25 mouse cellular contexts compared by ENCODE assay signal in the genomic region with DNA sequence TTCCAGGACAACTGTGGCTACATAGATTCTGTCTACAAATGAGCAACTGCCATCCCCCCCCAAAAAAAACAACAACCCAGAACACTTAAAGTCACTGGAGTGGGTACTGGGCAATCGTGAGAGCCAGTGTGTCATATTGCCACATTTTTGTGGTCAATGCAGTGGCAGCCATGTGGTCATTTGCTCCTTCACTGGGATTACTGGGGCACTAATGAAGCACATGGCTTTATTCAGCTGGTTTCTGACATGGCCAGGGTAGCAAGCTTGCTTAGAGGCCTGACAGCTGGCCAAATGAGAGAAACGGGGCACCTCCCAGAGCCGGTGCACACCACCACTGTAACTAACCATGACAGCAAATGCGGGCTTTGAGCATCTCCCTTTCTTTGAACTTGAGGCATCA. TPM values are rescaled to one million over a fixed set of nuclear protein-coding genes. Genes with fewer than 3 reads are reported as not detected.
DNase-seq lines count a peak whose midpoint lies in the region; ATAC-seq and TF ChIP-seq lines count a peak whose summit lies in the region.
"Had no signal": no experiment of that assay in that cellular context is flagged by ENCODE, and none has a peak within 500 bp of the region (broad histone marks: within the 10 kb centered on the region; RNA-seq: fewer than 3 reads in every experiment).

No protein-coding gene starts in this region.

- peaks cover 45% of the 10 kb centered on the region for H3K79me2 ChIP-seq in C2C12 (ENCODE audit: control insufficient read depth, insufficient read depth)

- H3K4me3 ChIP-seq in lung, adult 2 months (replicated peaks; ENCODE audit: extremely low read depth, low read depth, low read length) = no peak overlapping the region
- H3K4me3 ChIP-seq in C2C12 (ENCODE audit: insufficient read depth, poor library complexity, severe bottlenecking) = no peak overlapping the region
- no peak overlapping the region for H3K4me3 ChIP-seq in left cerebral cortex, adult 2 months
- H3K4me3 ChIP-seq: embryonic facial prominence, embryonic 10.5 days; forebrain, embryonic 15.5 days; heart, adult 2 months; hindbrain, embryonic 12.5 days; limb, embryonic 15.5 days had no signal

- H3K36me3 ChIP-seq in C2C12 (ENCODE audit: control insufficient read depth, insufficient read depth) = peaks cover 23% of the 10 kb centered on the region

- no peak for TF ChIP-seq CTCF in lung, adult 2 months (IDR thresholded peaks at IDR 0.05; ENCODE audit: insufficient read depth, low read length)
- no peak for TF ChIP-seq CTCF in C2C12 (IDR thresholded peaks at IDR 0.05; ENCODE audit: control insufficient read depth, insufficient read depth, insufficient read length)
- TF ChIP-seq CTCF in left cerebral cortex, adult 2 months (IDR thresholded peaks at IDR 0.05) = no peak

- DNase-seq in lung, postnatal 36 days = peak; percentile 41
- DNase-seq in lung, adult 2 months = no peak
- peak; percentile 48 for DNase-seq in 3134 (ENCODE audit: extremely low read depth, insufficient read length, low spot score)
- no peak for DNase-seq in left cerebral cortex, adult 2 months (ENCODE audit: extremely low spot score in 1 of 2, low spot score in 2 of 2)
- DNase-seq in spleen, postnatal 36 days (ENCODE audit: low spot score in 2 of 2) = no peak
- DNase-seq: adrenal gland, postnatal 36 days; cerebellum, adult 11-12 months; cerebellum, postnatal 10 days; gastrocnemius, postnatal 10 days; heart, adult 2 months; kidney, adult 18-20 months; layer of hippocampus, adult 9-11 months; left cerebral cortex, postnatal 4 days; right cerebral cortex, adult 18-20 months; thymus, adult 2 months had no signal

- WGBS in lung, adult 2 months = 83% methylated on average over 4 of the region's 4 CpGs

- no peaks in the 10 kb centered on the region for H3K27me3 ChIP-seq in C2C12 (ENCODE audit: control insufficient read depth, insufficient read depth, insufficient read length)
- H3K27me3 ChIP-seq: forebrain, embryonic 15.5 days; hindbrain, embryonic 12.5 days; limb, embryonic 15.5 days had no signal

- ATAC-seq in megakaryocyte progenitor cell, adult 5-6 weeks (replicated peaks; ENCODE audit: poor library complexity) = peak; percentile 49; the same call in 1 of the 2 replicates
- ATAC-seq: forebrain, embryonic 15.5 days; inflammation-experienced regulatory T-cells, adult 6 months had no signal

- H3K79me3 ChIP-seq in C2C12 (ENCODE audit: low read depth) = peaks cover 10% of the 10 kb centered on the region

- intact Hi-C loops in left cerebral cortex, adult 2 months (cut with DNase I) = no loop called here

- no peak overlapping the region for H3ac ChIP-seq in C2C12 (ENCODE audit: control insufficient read depth, insufficient read length, low read depth)

- no peaks in the 10 kb centered on the region for H3K4me1 ChIP-seq in lung, adult 2 months (ENCODE audit: control insufficient read depth, insufficient read depth, low read length)
- H3K4me1 ChIP-seq: forebrain, embryonic 15.5 days; limb, embryonic 15.5 days had no signal

- no peak overlapping the region for H3K27ac ChIP-seq in left cerebral cortex, adult 2 months
- H3K27ac ChIP-seq: embryonic facial prominence, embryonic 10.5 days; forebrain, embryonic 15.5 days; heart, adult 2 months; hindbrain, embryonic 12.5 days; kidney, postnatal 0 days; limb, embryonic 15.5 days; liver, embryonic 14.5 days; stomach, postnatal 0 days had no signal

- no peak for TF ChIP-seq POLR2A in lung, adult 2 months (IDR thresholded peaks at IDR 0.05; ENCODE audit: borderline replicate concordance, extremely low read depth, low read depth, low read length)

TF ChIP-seq in C2C12, 6 proteins besides CTCF, POLR2A, EP300 and RAD21:
- no peak for TF ChIP-seq USF1 (IDR thresholded peaks at IDR 0.05; ENCODE audit: low read depth)
- TF ChIP-seq MAX (IDR thresholded peaks at IDR 0.05) = peak; percentile 82
- TF ChIP-seq MYOD1 (IDR thresholded peaks at IDR 0.05; ENCODE audit: control insufficient read depth, insufficient read length, low read depth) = peak; percentile 53
- TF ChIP-seq MYOG (IDR thresholded peaks at IDR 0.05; ENCODE audit: control insufficient read depth, extremely low read depth, insufficient read length) = no peak
- TF ChIP-seq CEBPB (IDR thresholded peaks at IDR 0.05; ENCODE audit: low read depth) = peak; percentile 25
- no peak for TF ChIP-seq FOSL1 (IDR thresholded peaks at IDR 0.05; ENCODE audit: insufficient read depth, low read length, poor library complexity, severe bottlenecking)

RNA-seq across cellular contexts. Expression of a gene that starts 30.8 kb away (rescaled TPM):
- polyA plus RNA-seq in lung, adult 2 months (2012; rRNA removed) = 13.8 and 14.2 TPM in 2 replicates
- 11.6 TPM for polyA plus RNA-seq in C2C12 (2012; fragmentation: generic; extraction: Trizol)
- 15.4 and 16.4 TPM in 2 replicates for total RNA-seq in megakaryocyte progenitor cell, adult 5-6 weeks (2015)
- 10.5 and 11.4 TPM in 2 replicates for total RNA-seq in megakaryocyte progenitor cell, adult 5-6 weeks (2017)
- total RNA-seq in left cerebral cortex, adult 2 months (2021) = 10 to 100 TPM; 29.3 to 30.3 TPM

RNA-seq across cellular contexts. Expression of a gene that starts 35.3 kb away (rescaled TPM):
- polyA plus RNA-seq in lung, adult 2 months (2012; rRNA removed) = 1.9 and 3.7 TPM in 2 replicates
- polyA plus RNA-seq in C2C12 (2012; fragmentation: generic; extraction: Trizol) = 1.6 TPM
- total RNA-seq in megakaryocyte progenitor cell, adult 5-6 weeks (2015) = 0.73 and 1.4 TPM in 2 replicates
- 1.8 and 3.5 TPM in 2 replicates for total RNA-seq in megakaryocyte progenitor cell, adult 5-6 weeks (2017)
- total RNA-seq in left cerebral cortex, adult 2 months (2021) = 1 to 10 TPM; 2.7 to 4.4 TPM

RNA-seq across cellular contexts. Expression of a gene that starts 38.9 kb away (rescaled TPM):
- 50.5 and 56.4 TPM in 2 replicates for polyA plus RNA-seq in lung, adult 2 months (2012; rRNA removed)
- 141 TPM for polyA plus RNA-seq in C2C12 (2012; fragmentation: generic; extraction: Trizol)
- total RNA-seq in megakaryocyte progenitor cell, adult 5-6 weeks (2015) = 33.2 and 43.0 TPM in 2 replicates
- total RNA-seq in megakaryocyte progenitor cell, adult 5-6 weeks (2017) = 38.8 and 52.7 TPM in 2 replicates
- 10 to 100 TPM; 44.4 to 59.1 TPM for total RNA-seq in left cerebral cortex, adult 2 months (2021)

Comparison
In these comparisons a context has a peak if more than half of its experiments do, and no peak if none do; other contexts are left out.
1. DNase-seq: peak in lung, postnatal 36 days (single experiment) and 3134 (single experiment); none in lung, adult 2 months (single experiment), left cerebral cortex, adult 2 months (0 of 2) and spleen, postnatal 36 days (0 of 2).